Mouse (Mus musculus): ENCODE results near the gene Pex6. TPM values are rescaled to one million over a fixed set of nuclear protein-coding genes. Genes with fewer than 3 reads are reported as not detected.

The Pex6 gene
- total and polyA plus RNA-seq, 3 experiments = 13.7 to 31.8 (median 26.5) TPM

GRCm38 (mm10) chr17:46691390-46691789 is 19.9 kb upstream of the Pex6 start:
- Histone ChIP-seq H3K9ac (ENCODE audit: insufficient read depth, low read depth) (no peak overlapping the region), H3K79me2 (replicated peaks; ENCODE audit: control insufficient read depth, extremely low read depth, insufficient read depth, poor library complexity, severe bottlenecking) (no peaks in the 10 kb centered on the region; the same call in 1 of the 2 replicates), H3K27me3 (replicated peaks) (no peaks in the 10 kb centered on the region), H3K27ac (ENCODE audit: insufficient read depth, low read depth) (no peak overlapping the region), H3K9me3 (replicated peaks; ENCODE audit: low read length) (no peaks in the 10 kb centered on the region), H3K4me2 (ENCODE audit: insufficient read depth, low read depth, poor library complexity, severe bottlenecking) (no peak overlapping the region), H3K4me1 (ENCODE audit: control insufficient read depth in 1 of 2, insufficient read depth in 2 of 2) (no peaks in the 10 kb centered on the region), H3K36me3 (replicated peaks in 1 of 2; ENCODE audit: control insufficient read depth in 1 of 2, insufficient read depth in 1 of 2, low read length in 1 of 2) (peaks cover 17 to 76% of the 10 kb centered on the region in 2 experiments), H3K4me3 (replicated peaks in 1 of 3; ENCODE audit: low read depth in 2 of 3, low read length in 2 of 3, poor library complexity in 1 of 3) (no peak overlapping the region)
- DNase-seq (ENCODE audit: extremely low read depth) = peak; percentile 44
- TF ChIP-seq JUND (conservative IDR thresholded peaks at IDR 0.05; ENCODE audit: low read depth, low read length) = 0 out of 2 replicates have a peak, but pooled peaks have one; percentile 30
- TF ChIP-seq MAFK (IDR thresholded peaks at IDR 0.05; ENCODE audit: insufficient replicate concordance, low read length) = no peak
- dilution Hi-C loops (cut with MboI; ENCODE audit: extremely low pct_ligation_motif_present, extremely low pct_unique_long_range_greater_than_20kb, low sequenced_read_pairs) (no loop called here), in situ Hi-C loops (cut with MboI; ENCODE audit: low pct_ligation_motif_present, low pct_unique_long_range_greater_than_20kb, low sequenced_read_pairs) (no loop called here)

DNA sequence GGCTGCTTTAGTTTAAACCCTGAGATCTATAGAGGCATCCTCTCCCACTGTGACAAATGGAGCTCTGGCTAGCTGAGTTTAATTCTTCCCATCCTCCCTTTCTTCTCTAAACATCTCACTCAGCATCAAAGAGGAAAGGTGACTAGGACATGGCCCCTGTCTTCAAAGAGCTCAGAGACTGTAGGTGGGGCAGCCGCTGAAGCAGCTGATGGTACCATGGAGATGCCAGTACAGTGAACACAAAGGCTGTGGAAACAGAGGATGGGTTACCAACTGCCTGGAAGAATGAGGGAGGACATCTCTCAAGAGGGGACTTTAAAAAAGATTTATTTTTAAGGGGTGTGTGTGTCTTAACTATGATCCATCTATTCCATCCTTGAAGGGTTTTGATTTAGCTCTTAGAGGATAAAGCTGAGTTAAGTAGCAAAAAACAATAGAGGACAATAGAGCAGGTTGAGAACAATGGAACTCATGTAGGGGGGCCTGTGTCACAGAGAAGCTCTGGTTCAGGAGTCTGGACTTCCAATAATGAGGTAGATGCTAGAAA is 16.7 kb upstream of the Pex6 start:
- peaks cover 9 to 72% of the 10 kb centered on the region in 2 experiments for H3K36me3 ChIP-seq (replicated peaks in 1 of 2; ENCODE audit: control insufficient read depth in 1 of 2, insufficient read depth in 1 of 2, low read length in 1 of 2)
- H3K79me2 ChIP-seq (replicated peaks; ENCODE audit: control insufficient read depth, extremely low read depth, insufficient read depth, poor library complexity, severe bottlenecking) = no peaks in the 10 kb centered on the region; the same call in 1 of the 2 replicates
- no peaks in the 10 kb centered on the region for H3K27me3 ChIP-seq (replicated peaks)
- no peak overlapping the region for H3K27ac ChIP-seq (ENCODE audit: insufficient read depth, low read depth)
- no peaks in the 10 kb centered on the region for H3K4me1 ChIP-seq (ENCODE audit: control insufficient read depth in 1 of 2, insufficient read depth in 2 of 2)
- H3K4me2 ChIP-seq (ENCODE audit: insufficient read depth, low read depth, poor library complexity, severe bottlenecking) = no peak overlapping the region
- no peak overlapping the region for H3K4me3 ChIP-seq (replicated peaks in 1 of 3; ENCODE audit: low read depth in 2 of 3, low read length in 2 of 3, poor library complexity in 1 of 3)
- dilution Hi-C loops (cut with MboI; ENCODE audit: extremely low pct_ligation_motif_present, extremely low pct_unique_long_range_greater_than_20kb, low sequenced_read_pairs) (no loop called here), in situ Hi-C loops (cut with MboI; ENCODE audit: low pct_ligation_motif_present, low pct_unique_long_range_greater_than_20kb, low sequenced_read_pairs) (no loop called here)
- H3K9ac ChIP-seq (ENCODE audit: insufficient read depth, low read depth) = no peak overlapping the region
- DNase-seq (ENCODE audit: extremely low read depth) = no peak
- no peaks in the 10 kb centered on the region for H3K9me3 ChIP-seq (replicated peaks; ENCODE audit: low read length)
- no peak for TF ChIP-seq BHLHE40 (IDR thresholded peaks at IDR 0.05; ENCODE audit: low read depth, low read length)
- TF ChIP-seq EP300 (IDR thresholded peaks at IDR 0.05; ENCODE audit: low read length) = no peak

- no peak overlapping the region for H3K9ac ChIP-seq (ENCODE audit: insufficient read depth, low read depth)
- TF ChIP-seq ZNF384 (IDR thresholded peaks at IDR 0.05; ENCODE audit: low read depth, low read length) = no peak
- in situ Hi-C loops (cut with MboI; ENCODE audit: low pct_ligation_motif_present, low pct_unique_long_range_greater_than_20kb, low sequenced_read_pairs) = no loop called here
These were observed 12.7 kb upstream of the Pex6 start for GRCm38 (mm10) chr17:46698515-46698914.

GRCm38 (mm10) chr17:46699245-46699644 is 12.0 kb upstream of the Pex6 start:
- H3K4me1 ChIP-seq (ENCODE audit: control insufficient read depth in 1 of 2, insufficient read depth in 2 of 2) = peaks cover 11 to 24% of the 10 kb centered on the region in 2 experiments
- no peak overlapping the region for H3K9ac ChIP-seq (ENCODE audit: insufficient read depth, low read depth)
- no peaks in the 10 kb centered on the region for H3K9me3 ChIP-seq (replicated peaks; ENCODE audit: low read length)
- H3K4me3 ChIP-seq (replicated peaks in 1 of 3; ENCODE audit: low read depth in 2 of 3, low read length in 2 of 3, poor library complexity in 1 of 3) = no peak overlapping the region
- dilution Hi-C loops (cut with MboI; ENCODE audit: extremely low pct_ligation_motif_present, extremely low pct_unique_long_range_greater_than_20kb, low sequenced_read_pairs) = no loop called here
- TF ChIP-seq PAX5 (IDR thresholded peaks at IDR 0.05; ENCODE audit: low read length) = no peak
- no peak for TF ChIP-seq ETS1 (conservative IDR thresholded peaks at IDR 0.05; ENCODE audit: low read depth, low read length)
- peaks cover 8 to 66% of the 10 kb centered on the region in 2 experiments for H3K36me3 ChIP-seq (replicated peaks in 1 of 2; ENCODE audit: control insufficient read depth in 1 of 2, insufficient read depth in 1 of 2, low read length in 1 of 2)
- in situ Hi-C loops (cut with MboI; ENCODE audit: low pct_ligation_motif_present, low pct_unique_long_range_greater_than_20kb, low sequenced_read_pairs) = no loop called here
- no peak overlapping the region for H3K4me2 ChIP-seq (ENCODE audit: insufficient read depth, low read depth, poor library complexity, severe bottlenecking)
- H3K27me3 ChIP-seq (replicated peaks) = no peaks in the 10 kb centered on the region
- H3K27ac ChIP-seq (ENCODE audit: insufficient read depth, low read depth) = no peak overlapping the region
- no peak for DNase-seq (ENCODE audit: extremely low read depth)
- H3K79me2 ChIP-seq (replicated peaks; ENCODE audit: control insufficient read depth, extremely low read depth, insufficient read depth, poor library complexity, severe bottlenecking) = peaks cover 10% of the 10 kb centered on the region

More at GRCm38 (mm10) chr17:46698515-46698914, 12.7 kb upstream of the Pex6 start:
- no peak for DNase-seq (ENCODE audit: extremely low read depth)
- no peak overlapping the region for H3K4me2 ChIP-seq (ENCODE audit: insufficient read depth, low read depth, poor library complexity, severe bottlenecking)
- peaks cover 8 to 70% of the 10 kb centered on the region in 2 experiments for H3K36me3 ChIP-seq (replicated peaks in 1 of 2; ENCODE audit: control insufficient read depth in 1 of 2, insufficient read depth in 1 of 2, low read length in 1 of 2)
- no peaks in the 10 kb centered on the region for H3K9me3 ChIP-seq (replicated peaks; ENCODE audit: low read length)
- no peak overlapping the region for H3K27ac ChIP-seq (ENCODE audit: insufficient read depth, low read depth)
- H3K27me3 ChIP-seq (replicated peaks) = no peaks in the 10 kb centered on the region
- dilution Hi-C loops (cut with MboI; ENCODE audit: extremely low pct_ligation_motif_present, extremely low pct_unique_long_range_greater_than_20kb, low sequenced_read_pairs) = no loop called here
- peaks cover 8 to 19% of the 10 kb centered on the region in 2 experiments for H3K4me1 ChIP-seq (ENCODE audit: control insufficient read depth in 1 of 2, insufficient read depth in 2 of 2)
- H3K79me2 ChIP-seq (replicated peaks; ENCODE audit: control insufficient read depth, extremely low read depth, insufficient read depth, poor library complexity, severe bottlenecking) = peaks cover 3% of the 10 kb centered on the region; the same call in 1 of the 2 replicates
- no peak overlapping the region for H3K4me3 ChIP-seq (replicated peaks in 1 of 3; ENCODE audit: low read depth in 2 of 3, low read length in 2 of 3, poor library complexity in 1 of 3)

All from CH12.LX (cell line).